Mouse (Mus musculus): ENCODE measurements around the gene Rps15.
A peak's percentile ranks its signal among the peaks of the same experiment; 100 is the strongest.

The Rps15 gene

DNA sequence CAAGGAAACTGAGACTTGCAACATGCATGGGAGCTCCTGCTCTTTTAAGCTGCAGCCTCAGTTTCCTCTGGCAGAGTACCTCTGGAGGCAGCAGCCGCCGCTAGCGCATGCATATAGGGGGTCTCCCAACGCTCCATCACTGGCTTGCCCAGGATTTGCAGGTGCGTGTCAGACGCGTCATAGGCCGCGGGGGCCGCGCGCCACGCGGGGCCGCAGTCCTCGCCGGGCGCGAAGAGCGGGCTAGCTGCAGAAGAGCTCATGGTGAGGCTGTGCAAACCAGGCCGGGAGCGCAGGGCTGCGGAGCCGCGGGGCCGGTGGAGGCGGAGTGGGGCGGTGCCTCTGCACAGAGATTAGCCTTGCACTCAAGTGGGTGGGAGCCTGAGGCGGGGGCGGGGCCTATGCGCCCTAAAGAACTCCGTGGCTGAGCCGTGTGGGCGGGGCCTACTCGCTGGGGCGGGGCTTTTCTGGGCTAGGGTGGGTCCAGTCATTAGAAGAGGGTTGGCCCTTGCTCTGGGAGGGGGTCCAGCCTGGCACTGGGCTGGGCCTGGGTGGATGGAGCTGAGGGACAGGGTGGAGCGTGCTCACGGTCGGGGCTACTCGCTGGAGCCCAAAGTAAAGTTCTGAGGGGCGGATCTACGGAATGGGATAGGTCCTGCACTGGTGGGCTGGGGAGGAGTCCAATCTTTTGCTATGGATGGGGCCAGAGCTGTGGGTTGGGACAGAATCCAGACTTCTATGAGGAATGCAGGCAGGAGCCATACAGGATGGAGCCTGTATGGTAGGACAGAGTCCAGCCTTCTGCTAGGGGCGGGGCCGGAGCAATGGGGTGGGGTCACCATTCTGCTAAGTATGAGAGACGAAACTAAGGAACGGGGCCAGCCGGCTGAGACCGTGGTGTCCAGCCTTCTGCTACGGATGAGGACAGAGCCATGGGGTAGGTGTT is 31.3 kb upstream of the Rps15 start, which contains the start of the genes Gamt and Dazap1:
TSS of gene Gamt (minus strand) at position 371 of the 943 bp plus-strand sequence.
TSS of gene Dazap1 (plus strand) at position 845 of the 943 bp plus-strand sequence.
- DNase-seq (ENCODE audit: low spot score), result peak; percentile 97

DNA sequence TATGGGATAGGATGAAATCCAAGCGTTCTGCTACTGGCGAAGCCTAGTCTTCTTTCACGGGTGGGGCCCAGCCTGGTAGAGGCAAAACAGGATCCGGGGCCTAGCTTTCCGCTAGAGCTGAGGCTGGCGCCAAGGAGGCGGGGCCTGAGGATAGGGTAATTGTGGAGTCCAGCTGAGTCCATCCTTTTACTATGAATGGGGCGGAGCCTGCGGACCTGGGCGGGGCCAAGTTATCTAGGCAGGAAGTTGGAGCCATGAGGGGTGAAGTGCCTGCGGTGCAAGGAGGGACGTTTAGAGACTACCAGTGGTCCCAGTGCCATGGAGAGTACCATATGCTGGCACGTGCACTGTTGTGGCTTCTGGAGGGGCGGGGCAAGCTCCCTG is 30.7 kb upstream of the Rps15 start:
- peak; percentile 95 for DNase-seq (ENCODE audit: low spot score)

DNA sequence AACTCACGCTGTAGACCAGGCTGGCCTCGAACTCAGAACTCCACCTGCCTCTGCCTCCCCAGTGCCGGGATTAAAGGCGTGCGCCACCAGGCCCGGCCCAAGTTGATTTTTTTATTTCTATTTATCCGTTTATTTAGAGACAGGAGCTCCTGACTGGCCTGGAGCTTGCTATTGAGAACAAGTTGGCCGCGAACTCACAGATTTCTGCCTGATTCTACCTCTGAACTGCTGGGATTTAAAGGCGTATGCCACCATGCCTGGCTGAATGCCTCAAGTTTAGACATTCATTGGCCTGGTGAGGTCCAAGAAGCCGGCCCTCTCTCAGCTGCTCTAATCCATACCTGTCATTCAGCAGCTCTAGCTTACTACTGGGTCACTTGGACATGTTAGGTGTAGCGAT is 30.1 kb upstream of the Rps15 start:
- DNase-seq (ENCODE audit: low spot score), result no peak

DNA sequence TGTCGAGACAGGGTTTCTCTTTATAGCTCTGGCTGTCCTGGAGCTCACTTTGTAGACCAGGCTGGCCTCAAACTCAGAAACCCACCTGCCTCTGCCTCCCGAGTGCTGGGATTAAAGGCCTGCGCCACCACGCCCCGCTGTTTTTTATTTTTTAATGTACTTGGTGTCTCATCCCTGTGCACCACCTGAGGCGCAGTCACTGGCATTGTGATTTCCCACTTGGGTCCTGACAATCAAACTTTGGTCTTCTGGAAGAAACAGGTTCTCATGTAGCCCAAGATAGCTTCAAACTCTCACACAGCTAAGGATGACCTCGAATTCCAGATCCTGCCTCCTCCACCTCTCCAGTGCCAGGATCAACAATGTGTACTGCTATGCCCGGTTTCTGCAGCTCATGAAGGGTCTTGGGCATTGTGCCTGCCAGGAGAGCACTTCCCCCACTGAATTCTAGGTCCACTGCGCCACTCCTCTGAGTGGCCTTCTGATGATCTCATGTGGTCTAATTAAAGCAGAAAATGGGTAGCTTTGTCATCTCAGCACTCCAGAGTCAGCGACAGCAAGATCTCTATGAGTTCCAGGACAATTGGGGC is 29.4 kb upstream of the Rps15 start:
- no peak for DNase-seq (ENCODE audit: low spot score)

DNA sequence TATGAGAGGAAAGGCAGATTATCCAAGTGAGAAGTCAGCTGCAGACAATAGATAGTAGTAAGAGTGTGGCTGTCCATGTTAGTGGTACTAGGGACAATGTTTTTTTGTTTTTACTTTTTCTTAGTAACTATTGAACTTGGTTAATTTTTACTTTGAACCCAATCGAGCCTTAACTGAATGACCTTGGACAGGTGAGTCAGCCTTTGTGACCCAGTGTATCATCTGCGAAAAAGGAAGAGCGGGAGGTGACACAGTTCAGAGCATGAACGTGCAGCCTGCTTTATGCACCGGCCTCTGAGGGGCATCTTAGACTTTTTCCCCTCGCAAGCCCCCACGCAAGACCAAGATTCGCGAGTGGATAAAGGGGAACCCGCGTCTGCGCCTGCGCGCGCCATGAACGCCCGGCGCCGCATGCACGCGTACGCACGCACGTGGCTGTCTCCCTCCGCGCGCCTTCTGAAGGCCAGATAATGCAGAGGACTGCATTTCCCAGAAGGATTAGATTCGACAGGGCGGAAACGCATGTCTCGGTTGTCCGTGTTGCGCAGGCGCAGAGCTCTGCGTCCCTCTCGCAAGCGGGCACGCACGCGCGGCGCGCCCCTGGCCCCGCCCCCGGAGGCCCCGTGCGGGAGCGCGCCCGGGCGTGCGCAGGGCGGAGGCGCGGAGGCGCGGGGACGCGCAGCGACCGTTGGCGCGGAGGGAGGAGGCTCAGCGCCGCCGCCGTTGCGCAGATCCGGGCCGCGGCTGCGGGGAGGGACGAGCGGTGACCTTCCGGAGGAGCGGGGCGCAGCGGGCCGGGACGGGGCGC is 27.7 kb upstream of the Rps15 start:
- DNase-seq (ENCODE audit: low spot score), result peak; percentile 97

DNA sequence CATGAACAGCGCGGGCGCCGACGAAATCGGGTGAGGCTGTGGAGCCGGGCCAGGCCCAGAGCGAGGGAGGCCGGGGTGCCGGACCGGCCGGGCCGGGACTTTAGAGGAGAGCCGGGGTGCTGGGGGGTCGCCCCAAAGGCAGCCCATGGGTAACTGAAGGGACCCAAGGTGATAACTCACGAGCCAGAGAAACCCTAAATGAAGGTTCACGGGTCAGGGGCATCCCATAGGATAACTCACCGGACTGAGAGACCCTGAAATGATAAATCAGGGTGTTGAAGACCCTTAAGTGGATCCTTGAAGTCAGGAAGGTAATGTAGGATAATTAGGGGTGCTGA is 27.1 kb upstream of the Rps15 start:
- no peak for DNase-seq (ENCODE audit: low spot score)

DNA sequence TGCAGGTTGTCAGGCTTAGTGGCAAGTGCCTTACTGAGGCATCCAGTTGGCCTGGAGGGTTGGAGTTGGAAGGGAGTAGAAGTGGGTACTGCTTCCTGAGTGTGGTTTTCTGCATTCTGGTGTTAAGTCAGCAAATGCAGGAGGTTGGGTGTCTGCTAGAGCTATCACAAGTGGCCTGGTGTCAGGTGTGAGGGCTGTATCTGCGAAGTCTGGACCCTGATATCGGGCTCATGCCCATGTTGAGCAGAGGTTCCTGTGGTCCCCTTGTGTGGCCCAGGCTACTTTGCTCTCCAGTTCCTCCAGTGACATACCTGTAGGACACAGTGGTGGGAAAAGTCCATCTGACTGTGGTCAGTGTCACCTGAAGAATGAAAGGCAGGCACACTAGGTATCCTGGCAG is 22.2 kb upstream of the Rps15 start:
- DNase-seq (ENCODE audit: low spot score), result no peak

DNA sequence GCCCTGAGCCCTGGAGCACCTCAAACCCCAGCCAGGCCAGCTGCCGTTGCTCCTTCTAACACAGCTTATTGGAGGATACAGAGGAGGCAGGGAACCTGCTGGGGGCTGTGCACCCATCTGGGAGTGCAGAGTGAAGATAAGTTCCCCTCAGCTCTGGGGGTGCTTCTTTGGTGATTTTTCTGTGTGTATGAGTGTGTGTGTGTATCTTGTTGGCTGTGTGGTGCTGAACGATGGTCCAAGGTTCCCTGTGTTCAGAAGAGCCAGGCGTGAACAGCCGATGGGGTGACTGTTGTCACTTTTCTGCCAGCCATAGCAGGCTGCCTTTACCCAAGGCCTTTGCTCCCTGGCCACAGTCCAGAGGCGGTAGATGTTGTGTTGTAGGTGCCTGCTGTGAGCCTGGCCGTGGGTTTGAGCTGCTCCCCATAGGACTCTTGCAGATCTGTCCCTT is 21.5 kb upstream of the Rps15 start:
- no peak for DNase-seq (ENCODE audit: low spot score)

DNA sequence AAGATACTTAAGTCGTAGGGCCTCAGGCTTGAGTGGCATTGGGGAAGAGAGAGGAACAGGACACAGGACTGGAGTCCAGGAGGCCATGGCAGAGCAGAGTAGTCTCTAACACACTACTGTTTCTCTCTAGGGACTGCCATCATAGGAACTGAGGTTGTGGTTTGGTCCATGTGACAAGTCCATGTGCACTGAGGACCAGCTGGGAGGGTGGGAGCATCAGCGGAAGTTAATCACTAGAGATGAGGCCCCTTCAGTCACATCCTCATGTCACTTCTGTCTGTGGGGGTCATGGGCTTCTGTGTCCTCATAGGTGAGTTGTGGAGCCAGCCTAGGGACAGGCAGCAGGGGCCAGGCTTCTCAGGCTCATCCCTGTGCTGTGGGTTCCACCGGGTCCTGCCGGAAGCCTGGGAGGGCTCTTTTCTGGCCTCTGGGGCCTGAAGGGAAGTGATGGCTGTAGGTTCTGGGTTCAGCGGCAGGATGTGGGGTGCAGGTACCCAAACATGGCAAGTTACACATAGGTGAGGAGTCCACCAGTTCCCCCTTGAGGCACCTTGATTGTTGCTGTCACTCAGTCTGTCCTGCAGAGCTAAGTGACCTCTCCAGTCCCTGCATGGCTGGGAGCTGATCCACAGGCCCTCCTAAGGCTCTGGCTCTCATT is 20.9 kb upstream of the Rps15 start:
- no peak for DNase-seq (ENCODE audit: low spot score)

DNA sequence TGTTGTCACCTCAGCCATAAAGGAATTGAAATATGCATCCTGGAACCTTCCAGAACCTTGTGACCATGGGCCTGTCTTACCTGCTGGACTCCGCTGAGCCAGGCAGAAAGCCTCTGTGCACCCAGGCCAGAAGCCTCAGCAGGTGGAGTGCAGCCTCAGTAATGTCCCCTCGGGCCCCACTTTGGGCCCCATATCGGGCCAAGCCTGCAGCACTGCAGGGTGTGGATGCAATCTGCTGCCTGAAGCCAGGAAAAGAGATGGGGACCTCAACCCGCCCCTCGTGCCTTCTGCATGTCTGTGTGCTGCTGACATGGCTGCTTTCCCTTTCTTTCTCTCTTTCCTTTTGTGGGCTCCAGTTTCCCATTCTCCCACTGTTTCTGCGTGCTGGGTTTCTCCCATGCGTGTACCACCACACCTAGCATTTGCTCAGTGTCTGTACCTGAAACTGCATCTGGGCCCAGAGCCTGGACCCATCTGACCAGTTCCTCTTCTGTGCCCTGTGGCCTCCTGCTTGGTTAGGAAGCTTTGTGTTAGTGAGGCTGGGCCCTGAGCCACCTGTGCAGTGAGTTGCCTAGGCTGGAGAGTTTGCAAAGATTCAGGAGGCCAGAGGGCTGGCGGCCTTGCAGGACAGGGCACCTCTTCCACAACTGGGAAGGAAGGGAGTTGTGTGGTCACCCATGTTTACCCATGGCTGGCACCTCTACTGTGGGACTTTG is 20.2 kb upstream of the Rps15 start:
- no peak for DNase-seq (ENCODE audit: low spot score)

DNA sequence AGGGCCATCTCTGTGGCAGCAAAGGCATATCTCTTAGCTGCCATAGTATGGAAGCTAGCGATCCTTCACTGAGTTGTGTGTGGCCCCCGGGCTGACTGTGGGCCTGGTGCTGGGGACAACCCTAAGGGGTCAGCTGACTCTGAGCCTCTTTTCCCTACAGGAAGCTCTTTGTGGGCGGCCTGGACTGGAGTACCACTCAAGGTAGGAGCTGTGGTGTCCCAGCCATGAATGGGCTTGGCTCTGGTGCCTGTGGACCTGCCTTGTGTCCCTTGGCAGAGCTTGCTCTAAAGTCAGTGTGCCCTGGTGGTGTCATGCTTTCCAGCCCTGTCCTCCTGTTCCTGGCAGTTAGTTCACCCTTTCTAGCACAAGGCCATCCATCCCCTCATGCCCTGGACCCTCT is 18.4 kb upstream of the Rps15 start:
- DNase-seq (ENCODE audit: low spot score), result no peak

DNA sequence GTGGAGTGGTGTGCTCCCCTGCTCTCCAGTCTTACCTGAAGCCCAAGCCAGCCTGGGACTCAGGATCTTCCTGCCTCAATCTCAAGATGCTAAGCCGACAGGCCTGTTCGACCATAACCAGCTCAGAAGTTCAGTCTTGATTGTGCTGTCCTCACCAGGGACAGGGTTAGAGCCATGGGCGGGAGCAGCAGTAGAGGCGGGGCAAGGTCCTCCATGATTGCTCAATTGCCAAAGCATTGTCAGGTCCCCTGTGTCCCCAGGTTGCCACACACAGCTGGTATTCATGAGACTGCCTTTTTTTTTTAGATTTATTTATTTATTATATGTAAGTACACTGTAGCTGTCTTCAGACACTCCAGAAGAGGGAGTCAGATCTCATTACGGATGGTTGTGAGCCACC is 16.0 kb upstream of the Rps15 start:
- DNase-seq (ENCODE audit: low spot score), result no peak

DNA sequence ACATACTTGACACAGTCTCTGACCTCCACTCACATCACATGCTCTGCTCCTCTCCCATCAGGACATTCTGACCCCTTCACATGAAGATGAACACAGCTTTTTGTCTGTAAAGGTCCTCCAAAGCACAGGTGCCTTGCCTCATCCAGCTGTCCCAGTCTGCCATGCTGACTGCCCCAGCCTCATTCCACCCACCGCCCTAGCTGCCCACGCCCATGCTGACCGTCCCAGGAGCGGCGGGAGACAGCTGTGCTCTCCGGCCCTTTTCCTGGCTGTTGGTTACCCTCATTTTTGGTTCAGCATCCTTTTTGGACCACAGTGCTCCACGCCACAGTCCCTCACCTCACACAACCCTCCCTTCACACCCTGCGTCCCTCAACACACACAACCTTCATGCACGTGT is 13.9 kb upstream of the Rps15 start:
- no peak for DNase-seq (ENCODE audit: low spot score)

DNA sequence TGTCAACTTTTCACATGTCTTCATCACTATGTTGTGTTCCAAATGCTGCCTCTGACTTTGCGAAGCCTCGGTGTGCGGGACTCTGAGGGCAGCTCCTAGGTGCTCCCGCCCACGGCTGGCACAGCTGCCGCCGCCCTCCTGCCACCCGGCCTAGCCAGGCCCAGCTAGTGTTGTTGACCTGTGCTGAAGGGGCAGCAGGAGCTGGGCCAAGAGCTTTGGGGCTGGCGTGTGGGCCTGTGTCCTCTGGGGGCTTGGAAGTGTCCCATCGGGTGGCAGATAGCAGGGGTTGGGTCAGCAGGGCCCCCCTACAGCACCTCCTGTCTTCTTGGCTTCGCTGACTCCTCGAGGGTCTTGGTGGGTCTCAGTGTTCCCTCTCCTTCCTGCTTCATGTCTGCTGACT is 13.0 kb upstream of the Rps15 start:
- DNase-seq (ENCODE audit: low spot score), result no peak

DNA sequence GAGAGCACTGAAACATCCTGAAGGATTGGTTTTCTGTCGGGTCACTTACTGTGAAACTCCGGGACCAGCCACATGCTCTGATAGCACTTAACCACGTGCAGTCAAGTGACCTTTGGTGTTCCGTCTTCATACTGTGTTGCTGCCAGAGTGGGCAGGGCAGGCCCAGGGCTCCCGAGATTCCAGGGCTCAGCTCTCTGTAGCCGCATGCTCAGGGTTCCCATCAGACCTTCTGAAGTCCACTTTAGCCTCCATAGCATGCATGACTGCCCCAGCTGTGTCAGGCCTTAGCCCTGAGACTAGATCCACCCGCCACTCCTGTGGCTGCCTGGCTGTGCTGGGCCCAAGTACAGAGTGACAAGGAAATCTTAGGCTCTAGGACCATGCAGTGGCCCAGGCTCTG is 10.9 kb upstream of the Rps15 start:
- DNase-seq (ENCODE audit: low spot score), result no peak

DNA sequence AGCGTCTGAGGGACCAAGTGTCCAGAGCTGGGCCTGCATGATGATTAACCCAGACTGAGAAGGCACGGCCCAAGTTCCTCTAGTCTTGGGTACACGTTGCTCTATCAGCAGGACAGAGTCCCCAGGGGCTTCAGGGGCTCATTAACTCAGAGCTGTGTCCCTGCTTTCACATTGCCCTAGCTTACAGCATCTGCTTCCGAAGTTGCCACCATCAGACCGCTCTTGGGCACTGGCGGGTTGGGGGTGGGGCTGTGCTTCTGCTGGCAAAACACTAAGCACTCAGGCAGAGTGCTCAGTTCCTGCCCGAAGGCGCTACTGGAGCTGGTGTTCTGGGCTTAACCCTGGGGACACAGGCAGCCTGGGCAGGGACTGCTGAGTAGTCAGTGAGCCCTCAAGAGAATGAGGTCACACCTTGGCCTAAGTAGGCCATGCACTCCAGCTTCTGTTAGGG is 10.3 kb upstream of the Rps15 start:
- DNase-seq (ENCODE audit: low spot score), result no peak

DNA sequence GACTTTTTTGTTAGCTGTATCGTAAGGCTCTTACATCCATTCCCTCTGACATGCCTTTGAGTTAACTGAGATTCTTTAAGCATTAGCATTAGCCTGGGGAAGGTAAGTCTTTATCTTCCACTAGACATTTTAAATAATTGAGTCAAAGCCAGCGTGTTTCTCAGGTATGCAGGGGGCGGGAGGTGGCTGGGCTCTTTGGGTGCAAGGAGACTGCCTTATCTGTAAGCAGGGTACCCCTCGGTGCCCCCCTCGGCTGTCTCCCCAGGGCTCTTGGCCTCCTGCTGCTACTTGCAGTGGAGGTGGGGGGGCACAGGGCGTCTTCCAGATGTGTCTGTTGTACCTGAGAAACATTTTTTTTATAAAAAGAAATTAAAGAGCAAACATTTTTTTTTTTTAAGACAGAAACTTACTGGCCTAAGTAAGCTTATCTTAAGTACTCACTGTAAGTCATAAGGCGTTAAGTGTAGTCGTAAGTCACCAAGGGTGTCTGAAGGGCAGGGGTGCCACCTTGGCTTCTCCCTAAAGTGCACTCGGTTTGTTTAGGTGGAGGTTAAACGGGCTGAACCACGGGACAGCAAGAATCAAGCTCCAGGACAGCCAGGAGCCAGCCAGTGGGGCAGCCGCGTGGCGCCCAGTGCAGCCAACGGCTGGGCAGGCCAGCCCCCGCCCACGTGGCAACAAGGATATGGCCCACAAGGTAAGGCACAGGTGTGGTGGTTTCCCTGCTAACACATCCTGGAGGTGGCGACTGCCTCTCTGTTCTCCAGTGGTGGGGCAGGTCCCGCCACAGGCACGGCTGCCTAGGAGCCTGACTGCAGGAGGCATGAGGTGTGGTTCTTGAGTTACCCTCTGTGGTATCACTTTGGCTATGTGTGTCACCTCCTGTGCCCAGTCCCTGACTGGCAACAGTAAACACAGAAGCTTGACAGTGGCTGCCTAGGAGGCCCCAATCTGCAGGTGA is 9.5 kb upstream of the Rps15 start:
- no peak for DNase-seq (ENCODE audit: low spot score)

DNA sequence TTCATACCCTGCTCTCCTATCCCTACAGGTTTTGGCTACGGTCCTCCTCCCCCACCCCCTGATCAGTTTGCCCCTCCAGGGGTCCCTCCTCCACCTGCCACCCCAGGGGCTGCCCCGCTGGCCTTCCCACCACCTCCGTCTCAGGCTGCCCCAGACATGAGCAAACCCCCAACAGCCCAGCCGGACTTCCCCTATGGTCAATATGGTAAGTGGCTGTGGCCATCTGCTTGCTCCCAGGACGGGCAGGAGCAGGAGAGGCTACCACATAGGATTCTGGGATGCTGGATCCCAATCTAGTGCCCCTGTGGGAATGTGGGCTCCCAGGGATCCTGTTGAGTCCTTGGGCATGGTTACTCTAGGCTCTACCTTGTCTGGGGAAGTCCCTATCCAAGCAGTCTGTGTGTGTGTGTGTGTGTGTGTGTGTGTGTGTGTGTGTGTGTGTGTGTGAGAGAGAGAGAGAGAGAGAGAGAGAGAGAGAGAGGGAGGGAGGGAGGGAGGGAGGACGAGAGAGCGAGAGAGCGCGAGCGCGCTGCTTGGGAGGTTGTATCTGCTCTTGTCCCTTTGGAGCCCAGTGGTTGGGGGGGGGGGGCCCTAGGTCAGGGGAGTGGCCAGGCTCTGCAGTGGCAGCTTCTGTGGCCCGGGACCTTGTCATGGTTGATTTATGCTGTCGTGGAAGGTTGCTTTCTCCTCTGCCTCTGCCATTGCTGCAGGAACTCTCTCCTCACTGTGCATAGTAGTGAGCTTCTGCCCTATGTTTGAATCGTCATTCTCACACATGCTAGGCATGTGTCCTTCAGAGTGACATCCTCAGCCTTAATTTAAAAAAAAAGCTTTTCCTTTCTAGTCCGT is 6.8 kb upstream of the Rps15 start:
- no peak for DNase-seq (ENCODE audit: low spot score)

DNA sequence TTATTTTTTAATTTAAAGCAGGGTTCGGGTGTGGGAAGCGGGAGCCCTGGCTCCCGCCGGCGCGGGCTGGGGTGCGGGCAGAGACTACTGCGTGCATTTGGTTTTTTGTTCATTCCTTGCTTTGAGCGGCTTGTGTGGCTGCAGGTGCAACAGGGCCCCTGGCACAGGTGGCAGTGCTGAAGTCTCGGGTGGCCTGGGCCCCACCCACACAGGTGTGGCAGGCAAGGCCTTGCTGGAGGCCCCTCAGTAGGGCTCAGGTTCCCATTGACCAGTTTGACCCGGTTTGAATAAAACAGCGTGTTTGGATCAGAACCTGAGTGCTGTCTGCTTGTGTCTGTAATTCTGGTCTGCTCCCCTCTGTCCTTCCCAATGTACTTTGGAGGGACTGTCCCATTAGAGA is 4.2 kb upstream of the Rps15 start:
- DNase-seq (ENCODE audit: low spot score), result no peak
